Comparison of ENCODE assay signal across 19 mouse cellular contexts in the genomic region with DNA sequence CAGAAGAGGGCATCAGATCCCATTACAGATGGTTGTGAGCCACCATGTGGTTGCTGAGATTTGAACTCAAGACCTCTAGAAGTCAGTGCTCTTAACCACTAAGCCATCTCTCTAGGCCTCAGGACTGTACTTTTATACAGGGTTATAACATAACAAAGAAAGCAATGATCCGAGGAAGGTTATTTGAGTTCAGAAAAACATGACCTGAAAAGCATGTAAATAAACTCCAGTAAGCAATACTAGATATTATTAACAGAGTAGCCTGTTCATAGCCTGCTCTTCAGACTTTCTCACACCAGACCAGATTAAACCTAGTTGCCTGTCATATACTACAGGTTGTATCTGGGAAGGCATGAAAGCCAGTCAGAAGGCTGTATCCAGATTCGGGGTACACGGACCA. TPM values are rescaled to one million over a fixed set of nuclear protein-coding genes. Genes with fewer than 3 reads are reported as not detected.
"Had no signal": no experiment of that assay in that cellular context is flagged by ENCODE, and none has a peak within 500 bp of the region (broad histone marks: within the 10 kb centered on the region; RNA-seq: fewer than 3 reads in every experiment).

No protein-coding gene starts in this region.

- H3K27me3 ChIP-seq: neural tube, embryonic 15.5 days; stomach, embryonic 15.5 days had no signal

- H3K4me2 ChIP-seq: neural tube, embryonic 15.5 days; stomach, embryonic 15.5 days had no signal

- H3K27ac ChIP-seq: neural tube, embryonic 15.5 days; stomach, embryonic 15.5 days; stomach, postnatal 0 days had no signal

- H3K4me1 ChIP-seq: neural tube, embryonic 15.5 days; stomach, embryonic 15.5 days had no signal

- DNase-seq: retina, postnatal 1 day; right cerebral cortex, adult 18-20 months; right cerebral cortex, postnatal 14 days; right cerebral cortex, postnatal 25 days; right cerebral cortex, postnatal 4 days; spleen, adult 18-20 months; thymus, adult 18-20 months; thymus, adult 2 months; thymus, postnatal 14 days; thymus, postnatal 25 days; thymus, postnatal 36 days; thymus, postnatal 4 days had no signal

- H3K36me3 ChIP-seq: neural tube, embryonic 15.5 days; stomach, embryonic 15.5 days had no signal

- H3K9ac ChIP-seq: neural tube, embryonic 15.5 days; stomach, embryonic 15.5 days had no signal

- H3K4me3 ChIP-seq: neural tube, embryonic 15.5 days; stomach, embryonic 15.5 days had no signal

- H3K9me3 ChIP-seq: neural tube, embryonic 15.5 days; stomach, embryonic 15.5 days had no signal

RNA-seq across cellular contexts. Expression of a gene that starts 4.8 kb away (rescaled TPM):
- total RNA-seq: neutrophil, adult 5-6 weeks had no signal
- polyA plus RNA-seq: neural tube, embryonic 14.5 days; neural tube, embryonic 15.5 days; stomach, embryonic 14.5 days; thymus, postnatal 0 days had no signal
